Mouse (Mus musculus): ENCODE data around the gene Nbeal1. TPM values are rescaled to one million over a fixed set of nuclear protein-coding genes. Genes with fewer than 3 reads are reported as not detected.

Gene Nbeal1
- total RNA-seq, 2 experiments from 2014 or later = 15.5 to 19.0 TPM

GRCm38 (mm10) chr1:60342808-60343629 lies 162.6 kb downstream of the Nbeal1 start, which contains the start of gene Cyp20a1:
Cyp20a1 (plus strand) TSS chr1:60343323.
- DNase-seq (ENCODE audit: extremely low spot score in 1 of 2, low spot score in 2 of 2) = peak; percentile 84 to 94
- intact Hi-C loops (cut with DNase I) = loop anchor here (5.0 kb wide), 1 partner anchor 64 kb away; the partner anchor contains the start of gene Abi2

DNA sequence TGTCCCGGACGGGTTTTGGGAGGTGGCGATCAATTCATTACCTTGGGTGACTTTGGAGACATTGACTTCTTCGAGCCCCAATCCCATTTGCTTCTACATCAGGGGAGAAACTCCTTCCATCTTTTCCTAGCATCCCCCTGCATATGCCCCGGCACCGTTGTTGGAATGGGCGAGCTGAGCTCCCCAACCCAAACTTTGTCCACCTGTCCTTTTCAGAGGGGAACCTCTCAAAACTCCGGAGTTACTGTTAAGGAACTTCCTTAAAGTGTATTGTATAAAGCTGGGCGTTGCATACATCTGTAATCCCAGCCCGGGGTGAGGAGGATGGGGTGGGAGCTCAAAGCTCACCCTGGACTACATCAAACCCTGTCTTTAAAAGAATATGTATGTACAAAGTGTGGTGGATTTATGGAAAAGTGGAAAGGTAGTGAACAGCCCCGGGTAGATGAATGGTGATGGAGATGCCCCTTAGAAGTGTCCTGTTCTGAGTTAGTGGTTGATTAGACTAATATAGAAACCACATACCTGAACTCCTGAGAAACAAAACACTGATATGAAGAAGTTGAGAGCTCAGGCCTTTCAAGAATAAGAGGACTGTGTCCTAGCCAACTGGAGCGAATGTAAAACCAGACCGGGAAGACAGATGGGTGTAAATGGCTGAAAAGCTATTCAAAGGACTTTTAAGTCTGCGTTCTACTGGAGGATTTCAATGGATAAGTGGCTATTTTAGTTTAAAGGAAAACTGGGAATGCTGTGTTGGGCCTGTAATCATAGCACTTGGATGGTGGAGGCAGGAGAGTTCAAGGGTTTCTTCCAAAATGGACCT lies 163.4 kb downstream of the Nbeal1 start:
- intact Hi-C loops (cut with DNase I) = loop anchor here (5.0 kb wide), 1 partner anchor 63 kb away; the partner anchor contains the start of gene Abi2
- DNase-seq (ENCODE audit: extremely low spot score in 1 of 2, low spot score in 2 of 2) = no peak

- intact Hi-C loops (cut with DNase I) = loop anchor here (5.0 kb wide), 1 partner anchor 63 kb away; the partner anchor contains the start of gene Abi2
- no peak for DNase-seq (ENCODE audit: extremely low spot score in 1 of 2, low spot score in 2 of 2)
Measured at GRCm38 (mm10) chr1:60344670-60345069, 164.3 kb downstream of the Nbeal1 start.

DNA sequence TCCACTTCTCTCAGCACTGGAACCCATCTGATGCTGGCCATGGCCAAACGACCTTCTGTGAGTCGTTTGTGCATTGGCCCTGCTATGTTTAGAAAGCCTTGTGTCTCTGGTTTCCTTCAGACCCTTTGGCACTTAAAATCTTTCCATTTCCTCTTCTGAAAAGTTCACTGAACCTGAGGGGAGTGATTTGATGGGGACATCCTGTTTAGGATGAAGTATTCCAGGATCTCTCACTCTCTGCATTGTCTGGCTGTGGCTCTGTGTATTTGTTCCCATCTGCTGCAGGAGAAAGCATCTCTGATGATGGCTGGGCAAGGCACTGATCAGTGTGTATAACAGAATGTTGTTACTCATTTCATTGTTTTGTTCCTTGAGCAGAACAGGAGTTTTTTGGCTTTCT lies 165.3 kb downstream of the Nbeal1 start:
- DNase-seq (ENCODE audit: extremely low spot score in 1 of 2, low spot score in 2 of 2) = no peak
- intact Hi-C loops (cut with DNase I) = no loop called here

DNA sequence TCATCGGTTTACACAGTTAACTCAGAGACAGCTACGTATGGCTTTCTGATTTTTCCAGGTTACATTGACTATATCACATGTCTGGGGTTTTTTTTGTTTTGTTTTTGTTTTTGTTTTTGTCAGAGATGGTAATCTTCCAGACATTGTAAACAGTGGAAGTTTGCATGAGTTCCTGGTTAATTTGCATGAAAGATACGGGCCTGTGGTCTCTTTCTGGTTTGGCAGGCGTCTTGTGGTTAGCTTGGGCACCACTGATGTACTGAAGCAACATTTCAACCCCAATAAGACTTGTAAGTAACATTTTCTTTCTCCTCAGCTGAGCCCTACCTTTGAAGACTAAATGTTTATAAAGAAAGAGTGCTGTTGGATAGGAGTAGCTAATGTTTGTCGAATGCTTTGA lies 172.4 kb downstream of the Nbeal1 start:
- DNase-seq (ENCODE audit: extremely low spot score in 1 of 2, low spot score in 2 of 2) = no peak
- intact Hi-C loops (cut with DNase I) = no loop called here

GRCm38 (mm10) chr1:60361626-60362025 lies 181.2 kb downstream of the Nbeal1 start:
- intact Hi-C loops (cut with DNase I) = no loop called here
- DNase-seq (ENCODE audit: extremely low spot score in 1 of 2, low spot score in 2 of 2) = no peak

GRCm38 (mm10) chr1:60376556-60376955 lies 196.2 kb downstream of the Nbeal1 start:
- intact Hi-C loops (cut with DNase I) = no loop called here
- DNase-seq (ENCODE audit: extremely low spot score in 1 of 2, low spot score in 2 of 2) = no peak

DNA sequence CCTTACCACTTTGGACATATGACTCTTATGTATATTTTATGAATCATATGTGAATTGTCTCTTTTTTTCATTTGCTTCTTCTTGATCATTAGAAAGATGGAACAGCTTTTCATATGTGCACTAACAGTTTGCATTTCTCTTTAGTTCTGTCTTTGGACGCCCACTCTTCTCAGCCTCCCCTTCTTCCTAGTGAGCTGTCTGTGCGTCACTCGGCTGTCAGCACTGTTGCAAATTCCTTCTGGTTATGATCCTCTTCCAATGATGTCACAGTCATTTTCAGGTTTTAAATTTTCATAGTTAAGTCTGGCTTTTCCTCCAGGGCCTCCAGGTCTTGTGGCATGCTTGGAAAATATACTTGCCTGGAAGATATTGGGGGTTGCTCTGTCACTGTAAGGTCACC lies 201.5 kb downstream of the Nbeal1 start:
- no peak for DNase-seq (ENCODE audit: extremely low spot score in 1 of 2, low spot score in 2 of 2)
- intact Hi-C loops (cut with DNase I) = no loop called here

Other genes starting within 250 kb of the Nbeal1 start
- gene Ica1l, start 137.4 kb upstream of the Nbeal1 start, total RNA-seq (2021) = 10 to 100 TPM; 43.2 to 47.4 TPM
- 10 to 100 TPM; 26.7 to 27.1 TPM for gene Carf, start 82.4 kb upstream of the Nbeal1 start, total RNA-seq (2021)
- gene Wdr12, start 82.0 kb upstream of the Nbeal1 start, total RNA-seq (2021) = 10 to 100 TPM; 27.1 to 33.0 TPM
- gene Cyp20a1, start 162.7 kb downstream of the Nbeal1 start, total RNA-seq (2021) = 10 to 100 TPM; 14.2 to 14.6 TPM
- gene Abi2, start 229.0 kb downstream of the Nbeal1 start, total RNA-seq (2021) = 100 to 1,000 TPM; 446 to 493 TPM

Measured in left cerebral cortex, postnatal 10 days (tissue).